In genomic region chr13:19462966-19463365, GRCm38 (mm10) we compare ENCODE assay signal across 21 mouse cellular contexts.
DNase-seq lines count a peak whose midpoint lies in the region; ATAC-seq and TF ChIP-seq lines count a peak whose summit lies in the region.
"Had no signal": no experiment of that assay in that cellular context is flagged by ENCODE, and none has a peak within 500 bp of the region (broad histone marks: within the 10 kb centered on the region; RNA-seq: fewer than 3 reads in every experiment).

No protein-coding gene starts in this region.

- intact Hi-C loops in gastrocnemius, adult 2 months (cut with DNase I) = no loop called here
- intact Hi-C loops in gastrocnemius, postnatal 14 days (cut with DNase I; ENCODE audit: low total_unique reads) = no loop called here

- no peak for DNase-seq in gastrocnemius, adult 2 months
- DNase-seq in gastrocnemius, postnatal 14 days = no peak
- no peak for DNase-seq in liver, postnatal 0 days
- DNase-seq in ES-E14 (ENCODE audit: low read depth, low spot score) = no peak
- no peak for DNase-seq in stomach, postnatal 0 days (ENCODE audit: low spot score)
- no peak for DNase-seq in ovary, postnatal 14 days (ENCODE audit: low spot score)
- DNase-seq: adrenal gland, postnatal 36 days; cerebellum, adult 11-12 months; cerebellum, postnatal 36 days; layer of hippocampus, postnatal 36 days; midbrain, embryonic 14.5 days; right cerebral cortex, postnatal 14 days; spleen, adult 18-20 months; thymus, adult 18-20 months had no signal

- no peak overlapping the region for H3K4me3 ChIP-seq in gastrocnemius, adult 2 months
- no peak overlapping the region for H3K4me3 ChIP-seq in liver, postnatal 0 days (ENCODE audit: low read depth, low read length)
- no peak overlapping the region for H3K4me3 ChIP-seq in liver, embryonic 12.5 days
- H3K4me3 ChIP-seq in ES-E14 (ENCODE audit: insufficient read depth in 1 of 2, low read depth in 1 of 2, low read length in 2 of 2, poor library complexity in 1 of 2, severe bottlenecking in 1 of 2) = no peak overlapping the region
- no peak overlapping the region for H3K4me3 ChIP-seq in stomach, postnatal 0 days (ENCODE audit: low read depth, low read length)
- H3K4me3 ChIP-seq: embryonic facial prominence, embryonic 15.5 days; forebrain, embryonic 10.5 days; heart, embryonic 13.5 days; lung, embryonic 15.5 days; myocyte had no signal

- in situ Hi-C loops in ES-E14 (cut with MboI; ENCODE audit: low sequenced_read_pairs in 2 of 2, unreplicated experiment in 2 of 2) = no loop called here

- ATAC-seq in liver, postnatal 0 days = no peak
- no peak for ATAC-seq in liver, embryonic 12.5 days
- ATAC-seq in stomach, postnatal 0 days (ENCODE audit: low FRiP score, low TSS enrichment) = no peak

- H3K4me1 ChIP-seq in liver, postnatal 0 days (ENCODE audit: insufficient read depth) = no peaks in the 10 kb centered on the region
- H3K4me1 ChIP-seq in liver, embryonic 12.5 days = no peaks in the 10 kb centered on the region
- H3K4me1 ChIP-seq in ES-E14 (ENCODE audit: control insufficient read depth in 2 of 2, insufficient read depth in 2 of 2, low read length in 2 of 2, poor library complexity in 1 of 2) = 0 out of 4 replicates have a peak, but pooled peaks cover 0 to 1% of the 10 kb centered on the region in 2 experiments
- H3K4me1 ChIP-seq in stomach, postnatal 0 days (replicated peaks; ENCODE audit: control insufficient read depth, insufficient read depth) = no peaks in the 10 kb centered on the region
- H3K4me1 ChIP-seq: embryonic facial prominence, embryonic 15.5 days; forebrain, embryonic 10.5 days; heart, embryonic 13.5 days; lung, embryonic 15.5 days had no signal

- no peak overlapping the region for H3K27ac ChIP-seq in gastrocnemius, adult 2 months
- no peak overlapping the region for H3K27ac ChIP-seq in liver, postnatal 0 days (ENCODE audit: low read depth)
- H3K27ac ChIP-seq in liver, embryonic 12.5 days = no peak overlapping the region
- H3K27ac ChIP-seq in ES-E14 (ENCODE audit: insufficient read depth, low read depth, low read length, poor library complexity, severe bottlenecking) = no peak overlapping the region
- no peak overlapping the region for H3K27ac ChIP-seq in stomach, postnatal 0 days (replicated peaks)
- H3K27ac ChIP-seq: embryonic facial prominence, embryonic 15.5 days; forebrain, embryonic 10.5 days; heart, embryonic 13.5 days; hindbrain, embryonic 14.5 days; lung, embryonic 15.5 days had no signal

- H3K36me3 ChIP-seq in liver, postnatal 0 days (replicated peaks; ENCODE audit: insufficient read depth, low read length) = no peaks in the 10 kb centered on the region
- no peaks in the 10 kb centered on the region for H3K36me3 ChIP-seq in liver, embryonic 12.5 days
- no peaks in the 10 kb centered on the region for H3K36me3 ChIP-seq in ES-E14 (ENCODE audit: control insufficient read depth, insufficient read depth, low read length, poor library complexity, severe bottlenecking)
- H3K36me3 ChIP-seq in stomach, postnatal 0 days (ENCODE audit: control insufficient read depth, insufficient read depth, low read length) = no peaks in the 10 kb centered on the region
- H3K36me3 ChIP-seq: embryonic facial prominence, embryonic 15.5 days; forebrain, embryonic 10.5 days; heart, embryonic 13.5 days; lung, embryonic 15.5 days had no signal

- no peaks in the 10 kb centered on the region for H3K27me3 ChIP-seq in liver, postnatal 0 days (ENCODE audit: insufficient read depth, low read length)
- H3K27me3 ChIP-seq in liver, embryonic 12.5 days (replicated peaks) = no peaks in the 10 kb centered on the region
- no peaks in the 10 kb centered on the region for H3K27me3 ChIP-seq in stomach, postnatal 0 days (ENCODE audit: control insufficient read depth, insufficient read depth, low read length)
- H3K27me3 ChIP-seq: embryonic facial prominence, embryonic 15.5 days; heart, embryonic 13.5 days; lung, embryonic 15.5 days had no signal

- 81% methylated on average over 2 of the region's 2 CpGs for WGBS in liver, postnatal 0 days (ENCODE audit: insufficient replicate concordance)
- 79% methylated on average over 2 of the region's 2 CpGs for WGBS in liver, embryonic 12.5 days (ENCODE audit: insufficient replicate concordance)
- WGBS in stomach, postnatal 0 days = 88% methylated on average over 2 of the region's 2 CpGs

- H3K4me2 ChIP-seq in liver, postnatal 0 days (ENCODE audit: low read depth, low read length) = no peak overlapping the region
- H3K4me2 ChIP-seq in liver, embryonic 12.5 days = no peak overlapping the region
- no peak overlapping the region for H3K4me2 ChIP-seq in stomach, postnatal 0 days (replicated peaks; ENCODE audit: low read depth)
- H3K4me2 ChIP-seq: embryonic facial prominence, embryonic 15.5 days; heart, embryonic 13.5 days; hindbrain, embryonic 14.5 days; lung, embryonic 15.5 days had no signal

- no peak for TF ChIP-seq EP300 in liver, postnatal 0 days (IDR thresholded peaks at IDR 0.05; ENCODE audit: low read depth)
- TF ChIP-seq EP300 in stomach, postnatal 0 days (optimal IDR thresholded peaks at IDR 0.05) = no peak

- H3K9me3 ChIP-seq in liver, postnatal 0 days (ENCODE audit: low read length) = no peaks in the 10 kb centered on the region
- no peaks in the 10 kb centered on the region for H3K9me3 ChIP-seq in liver, embryonic 12.5 days (replicated peaks)
- H3K9me3 ChIP-seq in ES-E14 (ENCODE audit: control insufficient read depth, insufficient read depth, low read depth, low read length) = no peaks in the 10 kb centered on the region
- no peaks in the 10 kb centered on the region for H3K9me3 ChIP-seq in stomach, postnatal 0 days (ENCODE audit: control insufficient read depth, low read length)
- H3K9me3 ChIP-seq: embryonic facial prominence, embryonic 15.5 days; forebrain, embryonic 10.5 days; lung, embryonic 15.5 days had no signal

- peak; percentile 28; the same call in 1 of the 2 replicates for TF ChIP-seq CTCF in gastrocnemius, adult 2 months (IDR thresholded peaks at IDR 0.05)
- peak; percentile 23; the same call in 1 of the 2 replicates for TF ChIP-seq CTCF in liver, postnatal 0 days (IDR thresholded peaks at IDR 0.05; ENCODE audit: low read depth)
- peak; percentile 25; the same call in 1 of the 2 replicates for TF ChIP-seq CTCF in stomach, postnatal 0 days (IDR thresholded peaks at IDR 0.05; ENCODE audit: low read depth)

- H3K9ac ChIP-seq in liver, postnatal 0 days (replicated peaks) = no peak overlapping the region
- H3K9ac ChIP-seq in liver, embryonic 12.5 days = no peak overlapping the region
- no peak overlapping the region for H3K9ac ChIP-seq in ES-E14 (ENCODE audit: insufficient read depth, low read depth, low read length, poor library complexity, severe bottlenecking)
- H3K9ac ChIP-seq in stomach, postnatal 0 days (ENCODE audit: low read length) = no peak overlapping the region
- H3K9ac ChIP-seq: embryonic facial prominence, embryonic 15.5 days; heart, embryonic 13.5 days; hindbrain, embryonic 14.5 days; lung, embryonic 15.5 days had no signal

TF ChIP-seq in ES-E14, 5 proteins besides CTCF, POLR2A, EP300 and RAD21:
- TF ChIP-seq CHD2 (IDR thresholded peaks at IDR 0.05; ENCODE audit: low read depth, low read length) (no peak), ZC3H11A (IDR thresholded peaks at IDR 0.05; ENCODE audit: borderline replicate concordance, low read depth, low read length) (peak; percentile 65; the same call in 1 of the 2 replicates), HCFC1 (IDR thresholded peaks at IDR 0.05; ENCODE audit: borderline replicate concordance, insufficient read depth, low read length) (no peak), ZNF384 (IDR thresholded peaks at IDR 0.05; ENCODE audit: low read depth, low read length) (no peak)
TF ChIP-seq in ES-E14: peak in this region for 1.
